Mouse (Mus musculus) lung, embryonic 14.5 days (tissue): ENCODE measurements at regions not wholly inside any gene's neighbourhood (a gene's known extent, or its start where the extent isn't known, plus 50 kb on each side); places are given as distances from the start of the nearest gene placed in this dataset.

Experiments used
- ATAC-seq: fragments of 200-750 bp; cut with Nextera tagmentation; 2 replicates; pipeline ENCODE4 v1.8.0; 2017; ENCODE audit warnings: mild to moderate bottlenecking, moderate TSS enrichment, moderate library complexity; ENCODE audit not compliant: insufficient read depth
- DNase-seq: peaks from one replicate; pipeline ENCODE4 v3.0.0-alpha.2; 2015
- H3K27ac ChIP-seq: fragments of 300-500 bp; sonication (generic); 2 replicates; pipeline ENCODE4 v1.5.1; 2014; ENCODE audit warnings: low read depth, mild to moderate bottlenecking, moderate library complexity
- H3K27me3 ChIP-seq: fragments of 300-500 bp; sonication (generic); 2 replicates; pipeline ENCODE4 v1.6.1; 2014; ENCODE audit warnings: low read length, control low read depth; ENCODE audit not compliant: insufficient read depth
- H3K36me3 ChIP-seq: fragments of 300-500 bp; sonication (generic); 2 replicates; pipeline ENCODE4 v1.6.1; 2014; ENCODE audit warnings: control low read depth; ENCODE audit not compliant: insufficient read depth
- H3K4me1 ChIP-seq: fragments of 300-500 bp; sonication (generic); 2 replicates; pipeline ENCODE4 v1.6.1; 2014; ENCODE audit warnings: antibody characterized with exemption, control low read depth; ENCODE audit not compliant: insufficient read depth
- H3K4me2 ChIP-seq: fragments of 300-500 bp; sonication (generic); 2 replicates; pipeline ENCODE4 v1.6.1; 2014; ENCODE audit warnings: mild to moderate bottlenecking
- H3K4me3 ChIP-seq: fragments of 300-500 bp; sonication (generic); 2 replicates; pipeline ENCODE4 v1.5.1; 2014; ENCODE audit warnings: low read depth, low read length
- H3K9ac ChIP-seq: fragments of 300-500 bp; sonication (generic); 2 replicates; pipeline ENCODE4 v1.6.1; 2014
- H3K9me3 ChIP-seq: fragments of 300-500 bp; sonication (generic); 2 replicates; pipeline ENCODE4 v1.6.1; 2016; ENCODE audit warnings: low read depth, low read length, control low read depth
- CTCF ChIP-seq: IDR thresholded peaks from 2 replicates; pipeline ENCODE4 v1.5.1; 2016; ENCODE audit warnings: antibody characterized with exemption, low read depth
- WGBS: fragments of 180-500 bp; shearing (Covaris S2); extraction: QIAGEN DNeasy Blood & Tissue Kit; methylation state at CpG from one replicate; pipeline ENCODE4 v1.1.7; 2014; 5-methylcytosine and 5-hydroxymethylcytosine counted together

GRCm38 (mm10) chr5:73889342-73889741, 178.9 kb downstream of the Usp46 start:
- Histone ChIP-seq H3K9ac (no peak overlapping the region), H3K4me1 (no peaks in the 10 kb centered on the region; the same call in 1 of the 2 replicates), H3K4me3 (no peak overlapping the region), H3K27me3 (no peaks in the 10 kb centered on the region), H3K4me2 (no peak overlapping the region), H3K27ac (no peak overlapping the region), H3K36me3 (no peaks in the 10 kb centered on the region), H3K9me3 (no peaks in the 10 kb centered on the region)
- DNase-seq: no peak
- no peak for ATAC-seq
- WGBS: 35% methylated on average over 1 of the region's 1 CpGs
- no peak for TF ChIP-seq CTCF

GRCm38 (mm10) chr5:73890942-73891341, 177.3 kb downstream of the Usp46 start:
- no peak overlapping the region for H3K27ac ChIP-seq
- no peak for ATAC-seq

GRCm38 (mm10) chr5:73891606-73892005, 176.6 kb downstream of the Usp46 start:
- Histone ChIP-seq H3K9ac (no peak overlapping the region), H3K4me3 (no peak overlapping the region), H3K27ac (no peak overlapping the region), H3K9me3 (no peaks in the 10 kb centered on the region), H3K36me3 (no peaks in the 10 kb centered on the region), H3K27me3 (no peaks in the 10 kb centered on the region), H3K4me1 (no peaks in the 10 kb centered on the region; the same call in 1 of the 2 replicates), H3K4me2 (no peak overlapping the region)
- DNase-seq (peak; percentile 28), ATAC-seq (no peak)
- TF ChIP-seq CTCF: no peak
- 44% methylated on average over 11 of the region's 11 CpGs for WGBS

More at GRCm38 (mm10) chr5:73890942-73891341, 177.3 kb downstream of the Usp46 start:
- TF ChIP-seq CTCF: no peak
- no peaks in the 10 kb centered on the region for H3K9me3 ChIP-seq
- 53% methylated on average over 4 of the region's 4 CpGs for WGBS
- H3K27me3 ChIP-seq: no peaks in the 10 kb centered on the region
- no peak overlapping the region for H3K4me2 ChIP-seq
- H3K9ac ChIP-seq: no peak overlapping the region
- peak; percentile 43 for DNase-seq
- no peak overlapping the region for H3K4me3 ChIP-seq
- no peaks in the 10 kb centered on the region; the same call in 1 of the 2 replicates for H3K4me1 ChIP-seq
- H3K36me3 ChIP-seq: no peaks in the 10 kb centered on the region

- Histone ChIP-seq H3K9me3 (no peaks in the 10 kb centered on the region), H3K27ac (no peak overlapping the region), H3K4me1 (no peaks in the 10 kb centered on the region; the same call in 1 of the 2 replicates), H3K36me3 (no peaks in the 10 kb centered on the region), H3K4me3 (no peak overlapping the region), H3K4me2 (no peak overlapping the region), H3K27me3 (no peaks in the 10 kb centered on the region), H3K9ac (no peak overlapping the region)
- no peak for ATAC-seq
- no peak for TF ChIP-seq CTCF
- no peak for DNase-seq
- WGBS: 50% methylated on average over 4 of the region's 4 CpGs
Measured at GRCm38 (mm10) chr5:73892440-73893225, 175.6 kb downstream of the Usp46 start.

- no peaks in the 10 kb centered on the region for H3K9me3 ChIP-seq
- 90% methylated on average over 5 of the region's 5 CpGs for WGBS
- no peak for TF ChIP-seq CTCF
- DNase-seq (no peak), ATAC-seq (no peak)
- no peaks in the 10 kb centered on the region for H3K36me3 ChIP-seq
- no peak overlapping the region for H3K27ac ChIP-seq
- no peaks in the 10 kb centered on the region for H3K27me3 ChIP-seq
- H3K4me2 ChIP-seq: no peak overlapping the region
- H3K4me1 ChIP-seq: peaks cover 7% of the 10 kb centered on the region; the same call in 1 of the 2 replicates
- no peak overlapping the region for H3K4me3 ChIP-seq
- H3K9ac ChIP-seq: no peak overlapping the region
Measured at GRCm38 (mm10) chr5:73895186-73895585, 173.0 kb downstream of the Usp46 start.

- Histone ChIP-seq H3K9ac (no peak overlapping the region), H3K4me1 (peaks cover 7% of the 10 kb centered on the region; the same call in 1 of the 2 replicates), H3K4me2 (no peak overlapping the region), H3K36me3 (no peaks in the 10 kb centered on the region), H3K4me3 (no peak overlapping the region), H3K27me3 (no peaks in the 10 kb centered on the region), H3K27ac (no peak overlapping the region), H3K9me3 (no peaks in the 10 kb centered on the region)
- TF ChIP-seq CTCF: no peak
- DNase-seq: no peak
- 95% methylated on average over 1 of the region's 1 CpGs for WGBS
- no peak for ATAC-seq
Measured at GRCm38 (mm10) chr5:73896785-73897184, 171.4 kb downstream of the Usp46 start.

GRCm38 (mm10) chr5:73901651-73902050, 166.6 kb downstream of the Usp46 start:
- Histone ChIP-seq H3K27me3 (no peaks in the 10 kb centered on the region), H3K4me3 (no peak overlapping the region), H3K9me3 (no peaks in the 10 kb centered on the region), H3K9ac (no peak overlapping the region), H3K27ac (no peak overlapping the region), H3K36me3 (no peaks in the 10 kb centered on the region), H3K4me1 (peaks cover 16% of the 10 kb centered on the region; the same call in 1 of the 2 replicates), H3K4me2 (no peak overlapping the region)
- no peak for DNase-seq
- TF ChIP-seq CTCF: no peak
- ATAC-seq: no peak
- 75% methylated on average over 1 of the region's 1 CpGs for WGBS
